Mouse (Mus musculus): ENCODE measurements around the gene Klk1b9. TPM values are rescaled to one million over a fixed set of nuclear protein-coding genes. Genes with fewer than 3 reads are reported as not detected.
"Not testable (repeated sequence)": the region's sequence is repeated elsewhere in the genome, so short reads cannot be mapped to it uniquely, and the experiment has no call there.

Klk1b9 gene
- polyA plus RNA-seq, 1 experiment from 2014 or later: not detected

GRCm38 (mm10) chr7:44014666-44015065, 38.8 kb downstream of the Klk1b9 start:
- 88% methylated on average over 6 of the region's 6 CpGs for WGBS
- not testable (repeated sequence) for H3K4me2 ChIP-seq (ENCODE audit: low read depth, severe bottlenecking); H3K27me3 ChIP-seq (ENCODE audit: control insufficient read depth, insufficient read depth, low read length); DNase-seq (ENCODE audit: low spot score); H3K27ac ChIP-seq (replicated peaks; ENCODE audit: low read depth, low read length); H3K4me1 ChIP-seq (ENCODE audit: control insufficient read depth, insufficient read depth, low read length); H3K9ac ChIP-seq (ENCODE audit: low read length); H3K4me3 ChIP-seq (ENCODE audit: low read depth, low read length); ATAC-seq (ENCODE audit: insufficient number of reproducible peaks, low FRiP score, low TSS enrichment, low read depth); H3K36me3 ChIP-seq (ENCODE audit: control insufficient read depth, insufficient read depth, low read length); H3K9me3 ChIP-seq (ENCODE audit: control insufficient read depth, low read length)

GRCm38 (mm10) chr7:44015071-44015470, 39.2 kb downstream of the Klk1b9 start:
- no peaks in the 10 kb centered on the region for H3K27me3 ChIP-seq (ENCODE audit: control insufficient read depth, insufficient read depth, low read length)
- H3K4me2 ChIP-seq (ENCODE audit: low read depth, severe bottlenecking): no peak overlapping the region
- DNase-seq (ENCODE audit: low spot score) (no peak), ATAC-seq (ENCODE audit: insufficient number of reproducible peaks, low FRiP score, low TSS enrichment, low read depth) (no peak)
- H3K9ac ChIP-seq (ENCODE audit: low read length): no peak overlapping the region
- no peak overlapping the region for H3K4me3 ChIP-seq (ENCODE audit: low read depth, low read length)
- H3K27ac ChIP-seq (replicated peaks; ENCODE audit: low read depth, low read length): no peak overlapping the region
- WGBS: 87% methylated on average over 5 of the region's 5 CpGs
- H3K36me3 ChIP-seq (ENCODE audit: control insufficient read depth, insufficient read depth, low read length): no peaks in the 10 kb centered on the region
- no peaks in the 10 kb centered on the region for H3K4me1 ChIP-seq (ENCODE audit: control insufficient read depth, insufficient read depth, low read length)
- no peaks in the 10 kb centered on the region for H3K9me3 ChIP-seq (ENCODE audit: control insufficient read depth, low read length)

Other genes starting within 250 kb of the Klk1b9 start
- gene Klk12, start 207.2 kb upstream of the Klk1b9 start, polyA plus RNA-seq (2014; fragmentation: Nextera tagmentation; extraction: Ambion mirVana): not detected in 2 replicates
- not detected in 2 replicates for gene Klk11, start 201.5 kb upstream of the Klk1b9 start, polyA plus RNA-seq (2014; fragmentation: Nextera tagmentation; extraction: Ambion mirVana)
- gene Klk10, start 195.0 kb upstream of the Klk1b9 start, polyA plus RNA-seq (2014; fragmentation: Nextera tagmentation; extraction: Ambion mirVana): 0.15 TPM in 1 of 2 replicates, not detected in the other
- not detected in 2 replicates for gene Klk9, start 184.2 kb upstream of the Klk1b9 start, polyA plus RNA-seq (2014; fragmentation: Nextera tagmentation; extraction: Ambion mirVana)
- gene Klk8, start 178.5 kb upstream of the Klk1b9 start, polyA plus RNA-seq (2014; fragmentation: Nextera tagmentation; extraction: Ambion mirVana): 15.8 and 16.1 TPM in 2 replicates
- gene Klk7, start 164.8 kb upstream of the Klk1b9 start, polyA plus RNA-seq (2014; fragmentation: Nextera tagmentation; extraction: Ambion mirVana): 0.23 TPM in 1 of 2 replicates, not detected in the other
- 0.24 TPM in 1 of 2 replicates, not detected in the other for gene Klk6, start 151.6 kb upstream of the Klk1b9 start, polyA plus RNA-seq (2014; fragmentation: Nextera tagmentation; extraction: Ambion mirVana)
- gene Klk5, start 134.1 kb upstream of the Klk1b9 start, polyA plus RNA-seq (2014; fragmentation: Nextera tagmentation; extraction: Ambion mirVana): not detected in 2 replicates
- gene Klk4, start 94.9 kb upstream of the Klk1b9 start, polyA plus RNA-seq (2014; fragmentation: Nextera tagmentation; extraction: Ambion mirVana): 0.16 TPM in 2 replicates
- not detected in 2 replicates for gene Klk15, start 42.3 kb upstream of the Klk1b9 start, polyA plus RNA-seq (2014; fragmentation: Nextera tagmentation; extraction: Ambion mirVana)
- gene Klk1b8, start 25.4 kb upstream of the Klk1b9 start, polyA plus RNA-seq (2014; fragmentation: Nextera tagmentation; extraction: Ambion mirVana): not detected in 2 replicates
- not detected in 2 replicates for gene Klk1b1, start 9.3 kb upstream of the Klk1b9 start, polyA plus RNA-seq (2014; fragmentation: Nextera tagmentation; extraction: Ambion mirVana)
- not detected in 2 replicates for gene Klk1b11, start 19.8 kb downstream of the Klk1b9 start, polyA plus RNA-seq (2014; fragmentation: Nextera tagmentation; extraction: Ambion mirVana)
- not detected in 2 replicates for gene Klk1b26, start 36.1 kb downstream of the Klk1b9 start, polyA plus RNA-seq (2014; fragmentation: Nextera tagmentation; extraction: Ambion mirVana)
- gene Klk1b27, start 76.2 kb downstream of the Klk1b9 start, polyA plus RNA-seq (2014; fragmentation: Nextera tagmentation; extraction: Ambion mirVana): not detected in 2 replicates
- gene Klk1b21, start 126.3 kb downstream of the Klk1b9 start, polyA plus RNA-seq (2014; fragmentation: Nextera tagmentation; extraction: Ambion mirVana): not detected in 2 replicates
- gene Klk1b22, start 136.6 kb downstream of the Klk1b9 start, polyA plus RNA-seq (2014; fragmentation: Nextera tagmentation; extraction: Ambion mirVana): not detected in 2 replicates
- gene Klk1b16, start 160.7 kb downstream of the Klk1b9 start, polyA plus RNA-seq (2014; fragmentation: Nextera tagmentation; extraction: Ambion mirVana): not detected in 2 replicates
- not detected in 2 replicates for gene Klk1b24, start 212.2 kb downstream of the Klk1b9 start, polyA plus RNA-seq (2014; fragmentation: Nextera tagmentation; extraction: Ambion mirVana)
- gene Klk1b3, start 222.1 kb downstream of the Klk1b9 start, polyA plus RNA-seq (2014; fragmentation: Nextera tagmentation; extraction: Ambion mirVana): not detected in 2 replicates
- gene Klk1b4, start 231.4 kb downstream of the Klk1b9 start, polyA plus RNA-seq (2014; fragmentation: Nextera tagmentation; extraction: Ambion mirVana): not detected in 2 replicates
- not detected in 2 replicates for gene Klk1b5, start 239.9 kb downstream of the Klk1b9 start, polyA plus RNA-seq (2014; fragmentation: Nextera tagmentation; extraction: Ambion mirVana)
- gene Klk1, start 249.3 kb downstream of the Klk1b9 start, polyA plus RNA-seq (2014; fragmentation: Nextera tagmentation; extraction: Ambion mirVana): not detected in 2 replicates

All from limb, embryonic 11.5 days (tissue).